Mouse (Mus musculus) testis, postnatal 10 days (tissue): ENCODE measurements around the gene Sdhb.

Source experiments
- DNase-seq: peaks from one replicate; pipeline ENCODE4 v3.0.0; 2021; ENCODE audit warnings: low spot score

Gene Sdhb

GRCm38 (mm10) chr4:140960781-140961466 is at the start of gene Sdhb:
Gene Sdhb, plus strand, starts transcription at chr4:140961203.
- peak; percentile 93 for DNase-seq

DNA sequence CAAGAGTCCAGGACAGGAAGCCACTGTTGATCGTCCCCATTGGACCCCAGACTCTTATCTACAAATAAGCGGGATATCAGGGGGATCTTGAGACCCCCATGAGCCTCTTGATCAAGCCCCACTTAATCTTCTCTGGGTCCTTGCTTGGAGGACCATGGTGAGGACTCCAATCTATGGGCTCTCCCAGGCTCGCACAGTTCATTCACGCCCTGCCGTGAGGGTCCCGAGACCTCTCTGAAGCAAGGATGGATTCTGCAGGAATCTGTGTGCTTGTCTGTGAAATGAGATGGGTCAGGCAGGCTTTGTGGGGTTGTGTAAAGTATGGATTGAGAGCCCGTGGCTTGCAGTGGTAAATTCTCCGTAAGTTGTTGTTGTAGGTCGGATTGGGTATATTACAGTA is 49.6 kb upstream of the Sdhb start:
- peak; percentile 27 for DNase-seq

GRCm38 (mm10) chr4:140912271-140912833 is 48.7 kb upstream of the Sdhb start:
- DNase-seq, result peak; percentile 41

- DNase-seq, result peak; percentile 37
Observed at GRCm38 (mm10) chr4:140913565-140913964, 47.4 kb upstream of the Sdhb start.

- peak; percentile 43 for DNase-seq
Observed at GRCm38 (mm10) chr4:140914731-140915131, 46.3 kb upstream of the Sdhb start.

DNA sequence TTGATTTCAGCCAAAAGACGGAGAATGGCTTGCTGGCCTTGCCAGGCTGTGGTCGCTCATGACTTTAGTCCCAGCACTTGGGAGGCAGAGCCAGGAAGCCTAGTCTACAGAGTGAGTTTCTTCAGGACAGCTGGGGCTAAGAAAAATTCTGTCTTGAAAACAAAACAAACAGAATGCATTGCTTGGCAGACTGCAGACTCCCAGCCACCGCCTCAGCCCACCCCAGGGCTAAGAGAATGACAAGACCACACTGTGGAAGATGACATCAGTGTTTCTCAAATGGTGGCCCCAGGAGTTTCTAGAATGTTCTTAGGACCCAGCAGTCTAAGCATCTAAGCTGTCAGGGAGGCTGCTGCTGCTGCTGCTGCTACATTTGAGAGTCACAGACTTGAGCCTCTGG is 45.8 kb upstream of the Sdhb start:
- DNase-seq, result peak; percentile 35

GRCm38 (mm10) chr4:140916296-140916695 is 44.7 kb upstream of the Sdhb start:
- DNase-seq, result peak; percentile 34

DNA sequence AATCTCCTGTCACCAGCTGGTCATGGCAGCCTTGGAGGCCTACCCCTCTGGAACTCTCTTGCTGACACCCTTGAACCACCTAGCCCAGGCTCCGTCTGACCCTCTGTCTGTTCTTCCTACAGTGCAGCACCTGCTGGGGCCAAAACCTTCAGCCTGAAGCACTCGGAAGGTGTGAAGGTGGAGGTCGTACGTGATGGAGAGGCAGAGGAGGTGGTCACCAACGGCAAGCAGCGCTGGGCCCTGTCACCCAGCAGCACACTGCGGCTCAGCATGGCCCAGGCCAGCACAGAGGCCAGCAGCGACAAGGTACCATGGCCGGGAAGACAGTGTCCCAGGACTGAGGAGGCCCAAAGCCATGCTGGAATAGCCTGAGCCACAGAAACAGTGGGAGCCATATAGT is 43.6 kb upstream of the Sdhb start:
- peak; percentile 37 for DNase-seq

DNA sequence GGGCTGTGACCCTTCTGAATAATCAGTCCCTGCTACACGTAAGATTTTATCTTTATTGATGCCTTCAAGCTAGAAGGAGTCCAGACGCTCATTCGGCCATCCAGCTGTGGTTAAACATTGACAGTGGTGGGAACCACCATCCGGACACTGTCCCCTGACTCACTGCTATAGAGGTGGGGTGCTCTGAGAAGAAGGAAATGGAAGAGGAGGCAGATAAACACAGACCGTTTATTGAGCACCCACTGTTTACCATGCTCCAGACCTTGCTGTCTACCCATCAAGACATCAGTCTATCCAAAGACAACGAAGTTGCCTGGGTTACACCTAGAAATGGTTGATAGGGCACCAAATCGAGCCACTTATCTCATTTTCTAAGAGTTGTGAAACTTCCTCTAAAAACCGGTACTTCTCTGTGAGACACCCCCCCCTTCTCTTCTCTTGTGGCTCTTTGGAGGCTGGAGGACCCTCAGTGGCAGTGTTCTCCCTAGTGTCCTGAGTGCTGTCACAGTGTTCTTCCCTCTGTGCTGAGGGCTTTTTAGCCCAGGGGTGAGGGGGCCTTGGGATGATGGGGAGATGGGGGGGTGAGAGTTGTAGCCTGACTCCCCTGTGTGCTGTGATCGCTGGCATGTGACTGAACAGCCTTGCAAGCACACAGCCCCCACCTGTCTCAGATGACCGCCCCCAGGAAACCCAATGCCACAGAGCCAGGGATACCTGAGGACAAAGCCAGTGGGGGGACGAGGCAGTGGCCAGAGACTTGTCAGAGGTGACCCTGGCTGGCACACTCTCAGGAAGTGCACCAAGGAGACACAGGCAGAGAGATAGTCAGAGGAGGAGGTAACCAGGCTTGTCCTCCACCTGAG is 40.8 kb upstream of the Sdhb start:
- DNase-seq, result no peak

GRCm38 (mm10) chr4:140922508-140922907 is 38.5 kb upstream of the Sdhb start:
- DNase-seq, result no peak

DNA sequence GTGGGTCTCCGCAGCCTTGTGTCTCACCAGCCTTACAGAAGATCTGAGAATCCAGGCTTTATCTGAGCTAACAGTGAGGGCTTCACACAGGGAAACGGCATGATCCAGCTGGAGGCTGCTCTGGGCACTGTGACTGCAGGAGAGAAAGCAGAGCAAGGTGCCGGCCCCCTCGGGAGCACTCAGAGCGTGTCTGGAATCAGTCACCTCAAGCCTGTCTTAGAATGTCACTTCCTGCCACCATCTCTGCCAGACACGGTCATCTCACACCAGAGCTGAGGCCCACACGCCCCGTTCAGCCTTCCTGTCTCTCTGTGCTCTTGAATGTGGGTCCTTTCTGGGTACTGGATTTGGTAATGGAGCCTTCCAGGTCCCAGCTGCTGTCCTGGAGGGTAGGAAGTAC is 35.4 kb upstream of the Sdhb start:
- DNase-seq, result no peak

DNA sequence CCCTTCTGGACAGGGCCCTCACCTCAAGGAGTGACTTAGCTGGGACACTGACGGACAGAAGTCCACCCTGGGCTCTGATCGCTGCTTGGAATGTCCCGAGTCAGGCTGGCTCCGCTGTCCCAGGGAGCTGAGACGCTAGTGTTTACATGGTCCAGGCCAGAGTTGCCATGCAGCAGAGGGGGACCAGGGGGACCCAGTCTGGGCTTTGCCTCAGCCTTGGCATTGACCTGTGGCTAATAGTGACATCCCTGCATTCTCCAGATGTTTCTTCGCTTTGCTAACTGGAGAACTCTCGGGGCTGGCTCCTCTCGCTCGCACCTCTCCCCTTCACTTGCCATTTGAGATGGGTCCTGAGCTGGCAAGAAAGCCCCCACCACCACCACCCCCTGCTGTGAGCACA is 32.7 kb upstream of the Sdhb start:
- DNase-seq, result no peak

- peak; percentile 65 for DNase-seq
Observed at GRCm38 (mm10) chr4:140929745-140930144, 31.3 kb upstream of the Sdhb start.

- DNase-seq, result no peak
Observed at GRCm38 (mm10) chr4:140930900-140931470, 30.0 kb upstream of the Sdhb start.

DNA sequence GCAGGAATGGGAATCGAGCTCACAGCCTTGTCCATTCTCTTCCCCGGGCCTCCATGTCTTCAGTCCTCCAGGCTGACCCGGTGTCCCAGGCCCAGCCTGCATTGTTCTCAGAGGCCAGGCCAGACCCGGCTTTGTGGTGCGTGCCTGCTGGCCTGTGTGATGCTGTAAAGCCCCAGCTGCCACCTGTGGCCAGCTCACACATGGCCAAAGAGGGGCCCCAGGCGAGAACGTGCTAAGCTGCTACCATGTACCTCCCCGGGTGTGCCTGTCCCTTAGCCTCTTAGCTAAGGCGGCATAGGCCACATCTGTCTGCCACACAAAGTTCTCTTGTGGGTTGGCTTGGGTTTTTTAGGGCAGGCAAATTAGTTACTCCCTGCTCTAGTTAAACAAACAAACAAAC is 25.4 kb upstream of the Sdhb start:
- no peak for DNase-seq

DNA sequence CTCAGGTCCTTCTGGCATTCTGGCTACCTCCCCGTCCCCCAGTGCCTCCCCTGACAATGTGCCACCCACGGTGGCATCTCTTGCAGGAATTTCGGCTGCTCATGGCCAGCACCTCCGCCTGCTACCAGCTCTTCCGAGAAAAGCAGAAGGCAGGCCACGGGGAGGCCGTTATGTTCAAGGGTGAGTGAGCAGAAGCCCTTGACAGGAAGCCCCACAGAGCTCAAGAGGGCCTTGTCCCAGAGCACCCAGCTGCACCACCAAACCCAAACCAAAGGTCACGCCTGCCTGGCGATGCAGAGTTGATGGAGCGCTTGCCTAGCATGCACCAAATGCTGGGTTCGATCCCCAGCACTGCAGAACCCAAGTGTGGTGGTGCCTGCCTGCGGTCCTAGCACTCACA is 16.6 kb upstream of the Sdhb start:
- DNase-seq, result no peak

DNA sequence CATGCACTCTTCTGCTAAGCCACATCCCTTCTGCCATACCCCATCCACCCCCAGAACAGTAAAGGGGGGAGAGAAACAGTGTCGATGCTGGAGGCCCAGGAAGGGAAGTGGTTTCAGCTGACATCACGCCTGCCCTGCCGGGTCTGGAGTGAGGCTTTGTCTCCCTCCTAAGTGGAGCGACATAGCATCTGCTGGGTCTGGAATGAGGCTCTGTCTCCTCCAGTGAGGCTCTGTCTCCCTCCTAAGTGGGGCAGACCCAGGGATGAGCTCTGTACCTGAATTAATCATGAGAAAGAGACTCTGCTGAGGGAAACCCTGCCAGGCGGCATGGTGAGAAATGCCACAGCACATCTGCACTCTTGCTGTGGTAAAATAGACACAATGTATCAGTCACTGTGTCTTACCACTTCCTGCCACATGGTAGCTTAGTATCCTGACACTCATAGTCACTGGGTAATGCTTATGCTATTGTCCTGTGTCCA is 16.0 kb upstream of the Sdhb start:
- no peak for DNase-seq

DNA sequence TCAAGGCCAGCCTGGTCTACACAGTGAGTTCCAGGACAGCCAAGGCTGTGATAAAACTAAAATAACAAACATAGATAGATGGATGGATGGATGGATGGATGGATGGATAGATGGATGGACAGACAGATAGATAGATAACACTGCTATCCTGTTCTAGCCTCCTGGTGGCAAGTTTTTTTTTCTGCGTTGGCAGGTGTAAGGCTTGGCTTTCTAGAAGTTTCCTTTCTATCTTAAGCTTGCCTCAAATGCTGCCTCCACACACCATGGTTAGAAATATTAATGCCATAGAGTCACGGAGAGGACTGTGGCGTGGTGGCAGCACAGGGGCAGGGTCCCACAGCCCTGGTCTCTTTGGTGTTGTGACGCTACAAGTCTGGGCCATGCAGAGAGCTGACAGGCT is 15.4 kb upstream of the Sdhb start:
- DNase-seq, result no peak

DNA sequence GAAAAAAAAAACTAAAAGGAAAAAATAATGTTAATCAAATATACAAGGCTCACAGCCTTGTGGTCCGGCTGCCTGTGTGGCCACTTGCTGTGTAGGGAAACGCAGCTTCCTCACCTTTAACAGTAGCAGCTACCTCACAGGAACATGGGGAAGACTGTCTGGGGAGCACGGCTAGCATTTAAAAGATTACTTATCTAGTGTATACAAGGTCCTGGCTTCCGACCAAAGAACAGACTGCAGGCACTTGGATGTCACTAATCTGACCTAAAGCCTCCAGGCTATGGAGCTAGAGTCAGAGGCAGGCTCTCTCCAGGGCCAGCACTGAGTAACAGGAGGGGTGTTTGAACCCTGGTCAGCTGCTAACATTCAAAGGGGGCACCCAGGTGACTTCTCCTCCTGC is 15.0 kb upstream of the Sdhb start:
- no peak for DNase-seq

GRCm38 (mm10) chr4:140946580-140947205 is 14.3 kb upstream of the Sdhb start:
- DNase-seq, result no peak

DNA sequence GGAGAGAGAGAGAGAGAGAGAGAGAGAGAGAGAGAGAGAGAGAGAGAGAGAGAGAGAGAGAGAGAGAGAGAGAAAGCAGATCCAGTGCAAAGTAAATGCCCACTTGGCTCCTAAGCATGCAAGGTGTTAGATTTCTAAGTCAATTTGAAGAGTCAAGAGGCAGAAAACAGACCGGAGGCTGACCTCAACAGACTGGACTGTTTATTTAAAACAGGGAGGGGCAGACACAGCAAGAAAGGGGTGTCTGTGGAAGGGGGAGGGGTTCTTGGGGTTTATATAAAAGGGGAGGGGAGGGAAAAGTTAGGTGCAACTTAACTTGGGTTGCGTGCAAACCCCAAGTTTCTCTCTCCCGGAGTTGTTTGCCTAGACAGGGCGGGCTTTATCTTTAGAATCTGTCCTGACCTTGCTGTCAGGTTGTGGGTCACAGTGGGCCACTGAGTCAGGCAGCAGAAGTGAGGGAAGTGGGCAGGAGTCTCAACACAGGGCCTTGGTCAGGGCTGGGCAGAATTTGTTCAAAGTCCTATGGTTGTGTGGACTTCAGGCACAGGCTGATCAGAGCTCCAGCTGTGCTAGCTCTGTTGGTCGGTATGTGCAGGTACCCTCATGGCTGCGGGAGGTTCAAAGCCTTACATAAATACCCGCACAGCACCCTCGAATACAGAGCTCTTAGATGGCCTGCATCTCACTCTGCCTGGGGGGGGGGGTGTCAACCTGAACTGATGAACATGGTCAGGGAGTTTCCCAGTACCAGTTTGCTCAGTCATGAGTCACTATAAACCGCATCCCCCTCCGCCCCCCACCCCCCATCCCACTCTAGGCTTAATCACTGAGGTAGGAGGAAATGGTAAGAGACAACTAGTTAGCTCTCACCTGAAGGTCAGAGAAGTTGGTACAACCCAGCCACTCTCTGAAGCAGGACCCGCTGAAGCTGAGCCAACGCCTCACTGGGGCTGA is 13.2 kb upstream of the Sdhb start:
- no peak for DNase-seq
